Comparison of ENCODE assay signal across 15 mouse cellular contexts in the genomic region with DNA sequence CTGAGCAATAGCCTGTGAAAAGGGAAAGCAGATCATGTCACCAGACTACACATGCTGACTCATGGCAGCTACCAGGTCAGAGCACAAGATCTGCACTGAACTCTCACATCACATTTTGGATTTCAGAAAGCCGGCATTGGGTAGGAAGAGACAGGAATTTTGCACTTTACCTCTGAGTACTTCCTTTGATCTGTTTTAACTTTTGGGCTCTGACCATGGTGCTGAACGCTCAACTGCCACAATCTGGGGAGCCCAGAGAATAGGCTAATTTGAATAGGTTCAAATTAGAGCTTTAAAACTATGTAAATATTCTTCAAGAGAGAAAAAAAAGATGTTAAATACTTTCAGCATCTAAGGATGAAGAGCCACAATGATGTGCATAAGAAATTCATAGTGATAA.
A peak's percentile ranks its signal among the peaks of the same experiment; 100 is the strongest.
DNase-seq lines count a peak whose midpoint lies in the region; ATAC-seq lines count a peak whose summit lies in the region.
"Had no signal": no experiment of that assay in that cellular context is flagged by ENCODE, and none has a peak within 500 bp of the region (broad histone marks: within the 10 kb centered on the region; RNA-seq: fewer than 3 reads in every experiment).

No protein-coding gene starts in this region.

- no peaks in the 10 kb centered on the region for H3K27me3 ChIP-seq in hindbrain, embryonic 11.5 days (ENCODE audit: control insufficient read depth, insufficient read depth, low read length)
- H3K27me3 ChIP-seq in hindbrain, embryonic 12.5 days = no peaks in the 10 kb centered on the region
- no peaks in the 10 kb centered on the region for H3K27me3 ChIP-seq in embryonic facial prominence, embryonic 11.5 days (ENCODE audit: control insufficient read depth, insufficient read depth, low read length)
- no peaks in the 10 kb centered on the region for H3K27me3 ChIP-seq in forebrain, embryonic 12.5 days
- H3K27me3 ChIP-seq: limb, embryonic 12.5 days; Patski had no signal

- H3K36me3 ChIP-seq in hindbrain, embryonic 11.5 days (ENCODE audit: control insufficient read depth, insufficient read depth, low read length) = no peaks in the 10 kb centered on the region
- no peaks in the 10 kb centered on the region for H3K36me3 ChIP-seq in hindbrain, embryonic 12.5 days
- no peaks in the 10 kb centered on the region for H3K36me3 ChIP-seq in embryonic facial prominence, embryonic 11.5 days (replicated peaks; ENCODE audit: control insufficient read depth, insufficient read depth, low read depth, low read length)
- H3K36me3 ChIP-seq in forebrain, embryonic 12.5 days (replicated peaks) = no peaks in the 10 kb centered on the region
- H3K36me3 ChIP-seq: limb, embryonic 12.5 days; midbrain, embryonic 10.5 days had no signal

- no peak overlapping the region for H3K27ac ChIP-seq in hindbrain, embryonic 11.5 days (ENCODE audit: low read depth, low read length)
- H3K27ac ChIP-seq in hindbrain, embryonic 12.5 days = no peak overlapping the region
- H3K27ac ChIP-seq in embryonic facial prominence, embryonic 11.5 days (replicated peaks; ENCODE audit: low read depth, low read length) = no peak overlapping the region
- no peak overlapping the region for H3K27ac ChIP-seq in forebrain, embryonic 12.5 days
- H3K27ac ChIP-seq: heart, adult 2 months; limb, embryonic 12.5 days; midbrain, embryonic 10.5 days; stomach, postnatal 0 days had no signal

- DNase-seq in hindbrain, embryonic 11.5 days (ENCODE audit: low spot score) = peak; percentile 19
- peak; percentile 8 for DNase-seq in 416B (ENCODE audit: low read depth)
- peak; percentile 30 for DNase-seq in R1 (ENCODE audit: low read depth, low spot score)
- peak; percentile 63 for DNase-seq in embryonic facial prominence, embryonic 11.5 days (ENCODE audit: low spot score)
- no peak for DNase-seq in frontal cortex, postnatal 25 days (ENCODE audit: low spot score in 2 of 2)
- DNase-seq in urinary bladder, postnatal 10 days (ENCODE audit: low spot score) = no peak
- DNase-seq: cerebellum, adult 11-12 months; heart, adult 2 months; lung, adult 2 months had no signal

- no peaks in the 10 kb centered on the region for H3K4me1 ChIP-seq in hindbrain, embryonic 11.5 days (replicated peaks; ENCODE audit: control insufficient read depth, insufficient read depth, low read length)
- H3K4me1 ChIP-seq in hindbrain, embryonic 12.5 days = no peaks in the 10 kb centered on the region
- no peaks in the 10 kb centered on the region for H3K4me1 ChIP-seq in embryonic facial prominence, embryonic 11.5 days (ENCODE audit: control insufficient read depth, insufficient read depth, low read length)
- H3K4me1 ChIP-seq in forebrain, embryonic 12.5 days = no peaks in the 10 kb centered on the region
- H3K4me1 ChIP-seq: limb, embryonic 12.5 days; midbrain, embryonic 10.5 days had no signal

- WGBS in hindbrain, embryonic 11.5 days = 41% methylated on average over 2 of the region's 2 CpGs
- 35% methylated on average over 2 of the region's 2 CpGs for WGBS in hindbrain, embryonic 12.5 days
- WGBS in embryonic facial prominence, embryonic 11.5 days = 37% methylated on average over 2 of the region's 2 CpGs
- WGBS in forebrain, embryonic 12.5 days = 57% methylated on average over 2 of the region's 2 CpGs

- H3K4me2 ChIP-seq in hindbrain, embryonic 11.5 days (replicated peaks; ENCODE audit: low read depth, low read length) = no peak overlapping the region
- H3K4me2 ChIP-seq in hindbrain, embryonic 12.5 days (replicated peaks) = no peak overlapping the region
- no peak overlapping the region for H3K4me2 ChIP-seq in embryonic facial prominence, embryonic 11.5 days (ENCODE audit: low read depth, low read length)
- no peak overlapping the region for H3K4me2 ChIP-seq in forebrain, embryonic 12.5 days
- H3K4me2 ChIP-seq: limb, embryonic 12.5 days had no signal

- H3K4me3 ChIP-seq in hindbrain, embryonic 11.5 days (ENCODE audit: low read depth, low read length) = no peak overlapping the region
- no peak overlapping the region for H3K4me3 ChIP-seq in hindbrain, embryonic 12.5 days
- H3K4me3 ChIP-seq in embryonic facial prominence, embryonic 11.5 days (ENCODE audit: low read depth, low read length) = no peak overlapping the region
- H3K4me3 ChIP-seq in forebrain, embryonic 12.5 days (replicated peaks) = no peak overlapping the region
- H3K4me3 ChIP-seq: heart, adult 2 months; limb, embryonic 12.5 days; midbrain, embryonic 10.5 days had no signal

- no peak for ATAC-seq in hindbrain, embryonic 11.5 days (ENCODE audit: low FRiP score)
- ATAC-seq in hindbrain, embryonic 12.5 days (ENCODE audit: low FRiP score) = no peak
- ATAC-seq in embryonic facial prominence, embryonic 11.5 days (replicated peaks; ENCODE audit: insufficient number of reproducible peaks, low FRiP score, low TSS enrichment, low read depth) = no peak
- ATAC-seq in forebrain, embryonic 12.5 days (ENCODE audit: low FRiP score) = no peak
- ATAC-seq: Patski had no signal

- H3K9me3 ChIP-seq in hindbrain, embryonic 11.5 days (ENCODE audit: control insufficient read depth, low read length) = no peaks in the 10 kb centered on the region
- no peaks in the 10 kb centered on the region for H3K9me3 ChIP-seq in hindbrain, embryonic 12.5 days (replicated peaks)
- no peaks in the 10 kb centered on the region for H3K9me3 ChIP-seq in embryonic facial prominence, embryonic 11.5 days (replicated peaks; ENCODE audit: control insufficient read depth, low read length)
- H3K9me3 ChIP-seq in forebrain, embryonic 12.5 days = no peaks in the 10 kb centered on the region
- H3K9me3 ChIP-seq: limb, embryonic 12.5 days; midbrain, embryonic 10.5 days had no signal

- H3K9ac ChIP-seq in hindbrain, embryonic 11.5 days (ENCODE audit: low read depth, low read length) = no peak overlapping the region
- no peak overlapping the region for H3K9ac ChIP-seq in hindbrain, embryonic 12.5 days
- H3K9ac ChIP-seq in embryonic facial prominence, embryonic 11.5 days (replicated peaks; ENCODE audit: low read length) = no peak overlapping the region
- H3K9ac ChIP-seq in forebrain, embryonic 12.5 days = no peak overlapping the region
- H3K9ac ChIP-seq: limb, embryonic 12.5 days had no signal

Comparison
In these comparisons a context has a peak if more than half of its experiments do, and no peak if none do; other contexts are left out.
1. DNase-seq: peak in hindbrain, embryonic 11.5 days (single experiment), 416B (single experiment), R1 (single experiment) and embryonic facial prominence, embryonic 11.5 days (single experiment); none in frontal cortex, postnatal 25 days (0 of 2) and urinary bladder, postnatal 10 days (single experiment).